Mouse (Mus musculus): ENCODE results near the gene Idh3a.

- TF ChIP-seq CTCF (IDR thresholded peaks at IDR 0.05; ENCODE audit: extremely low read depth, insufficient read depth, low read length) (no peak), POLR2A (IDR thresholded peaks at IDR 0.05; ENCODE audit: extremely low read depth, insufficient read depth, low read length) (no peak)
Measured at GRCm38 (mm10) chr9:54652778-54653177, 66.6 kb downstream of the Idh3a start.

Measured in cortical plate, adult 2 months (tissue).